Mouse (Mus musculus) liver, adult 2 months (tissue): ENCODE results near the gene Rab3ip.

Experiments
- CTCF ChIP-seq: fragments of 200-500 bp; IDR thresholded peaks from 2 replicates; pipeline ENCODE4 v1.5.1; 2011; ENCODE audit warnings: low read depth, low read length, control low read depth
- POLR2A ChIP-seq: fragments of 200-500 bp; IDR thresholded peaks from 2 replicates; pipeline ENCODE4 v1.6.1; 2011; ENCODE audit warnings: low read length, control low read depth; ENCODE audit not compliant: insufficient read depth; ENCODE audit errors: extremely low read depth

- TF ChIP-seq CTCF, result no peak
- no peak for TF ChIP-seq POLR2A
Observed at GRCm38 (mm10) chr10:116877436-116877835, 73.1 kb downstream of the Rab3ip start.
